Mouse (Mus musculus) kidney, postnatal 4 days (tissue): ENCODE measurements at regions not wholly inside any gene's neighbourhood (a gene's known extent, or its start where the extent isn't known, plus 50 kb on each side); places are given as distances from the start of the nearest gene placed in this dataset.

ENCODE experiments used
- DNase-seq, 2 experiments: peaks; one replicate each; pipeline ENCODE4 v3.0.0; 2021; ENCODE audit warnings: mixed read lengths in 2 of 2

DNA sequence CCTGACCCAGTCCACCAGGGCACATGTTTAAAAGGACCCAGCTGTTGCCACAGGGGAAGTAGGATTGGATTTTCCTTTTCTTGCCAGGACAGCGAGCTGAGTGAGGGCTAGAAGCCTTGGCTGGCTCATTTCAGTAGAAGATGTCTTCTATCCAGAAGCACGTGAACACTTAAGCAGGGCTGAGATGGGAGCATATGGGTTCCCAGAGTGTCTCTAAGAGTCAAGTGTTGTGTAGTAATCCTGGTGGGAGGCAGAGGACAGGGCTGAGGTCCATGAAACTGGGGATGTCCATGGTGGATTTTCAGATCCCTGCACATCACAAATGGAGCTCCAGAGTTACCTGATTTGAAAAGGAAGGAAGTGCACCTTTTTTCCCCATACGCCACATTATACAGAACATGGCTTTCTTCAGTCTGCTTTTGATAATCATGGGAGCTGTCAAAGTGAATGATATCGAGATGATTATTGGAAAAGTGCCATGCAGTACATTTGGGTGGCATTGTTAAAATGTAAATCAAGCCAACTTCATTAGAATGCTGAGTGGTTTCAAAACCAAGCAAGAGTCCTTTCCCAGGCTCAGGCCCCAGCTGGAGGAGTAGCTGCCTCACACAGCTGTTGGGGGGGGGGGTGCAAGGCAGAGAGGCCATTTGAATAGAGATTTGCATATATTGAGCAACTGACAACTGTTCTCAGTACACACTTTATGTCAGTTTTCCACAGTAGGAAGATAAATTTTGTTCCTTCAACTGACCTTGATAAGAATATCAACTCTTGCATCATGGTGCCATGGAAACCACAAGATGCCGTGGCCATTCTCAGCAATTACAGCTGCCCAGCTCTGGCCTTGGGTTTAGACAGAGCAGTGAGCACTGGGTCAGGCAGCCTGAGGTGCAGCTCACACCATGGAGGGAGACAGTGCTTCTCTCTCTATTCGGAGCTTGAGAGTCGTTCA, 81.7 kb downstream of the Slc35b3 start:
- DNase-seq = peak in 1 of 2 experiments; percentile 9

GRCm38 (mm10) chr13:38875923-38876322, 84.8 kb downstream of the Slc35b3 start:
- no peak for DNase-seq

- no peak for DNase-seq
Measured at GRCm38 (mm10) chr13:38864002-38864401, 96.7 kb downstream of the Slc35b3 start.

- no peak for DNase-seq
Measured at GRCm38 (mm10) chr13:38855742-38856141, 104.9 kb downstream of the Slc35b3 start.

DNA sequence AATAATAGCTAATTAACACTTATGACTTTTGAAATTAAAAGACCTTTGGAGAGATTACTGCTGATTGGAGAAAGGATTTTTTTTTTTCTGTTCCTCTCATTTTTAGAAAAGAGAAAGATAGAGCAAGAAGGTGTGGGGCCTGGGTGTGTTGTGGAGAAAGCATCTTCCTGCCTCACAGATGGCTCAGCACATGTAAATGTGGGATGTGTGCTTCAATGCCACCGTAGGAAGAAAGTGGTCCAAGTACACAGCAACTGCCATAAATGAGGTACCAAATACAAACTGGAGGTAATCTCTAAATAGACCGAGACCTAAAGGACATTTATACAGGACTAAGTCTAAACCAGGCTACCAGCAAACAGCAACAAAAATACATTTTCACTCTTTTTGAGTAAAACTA, 105.7 kb downstream of the Slc35b3 start:
- DNase-seq = no peak

GRCm38 (mm10) chr13:38852868-38853267, 107.8 kb downstream of the Slc35b3 start:
- DNase-seq = no peak

- no peak for DNase-seq
Measured at GRCm38 (mm10) chr13:38851820-38852219, 108.9 kb downstream of the Slc35b3 start.

DNA sequence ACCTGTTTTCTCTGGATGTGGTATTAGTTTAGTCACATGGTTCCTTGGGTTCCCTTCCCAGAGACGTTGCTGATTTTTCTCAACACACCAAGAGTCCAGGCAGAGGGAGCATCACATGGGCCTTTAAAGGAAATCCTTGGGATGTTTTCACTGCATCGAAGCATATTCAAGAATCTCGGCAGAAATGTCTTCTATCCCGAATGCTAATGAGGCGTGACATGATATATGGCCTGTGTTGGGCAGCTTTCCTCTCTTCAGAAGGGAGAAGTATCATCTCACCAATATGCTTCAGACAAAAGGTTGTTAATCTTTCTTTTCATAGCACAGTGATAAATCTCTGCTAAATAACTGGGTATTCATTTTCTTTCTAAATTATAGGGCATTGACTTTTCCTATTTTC, 122.4 kb downstream of the Slc35b3 start:
- DNase-seq = no peak

GRCm38 (mm10) chr13:38825649-38826048, 135.0 kb downstream of the Slc35b3 start:
- no peak for DNase-seq

DNA sequence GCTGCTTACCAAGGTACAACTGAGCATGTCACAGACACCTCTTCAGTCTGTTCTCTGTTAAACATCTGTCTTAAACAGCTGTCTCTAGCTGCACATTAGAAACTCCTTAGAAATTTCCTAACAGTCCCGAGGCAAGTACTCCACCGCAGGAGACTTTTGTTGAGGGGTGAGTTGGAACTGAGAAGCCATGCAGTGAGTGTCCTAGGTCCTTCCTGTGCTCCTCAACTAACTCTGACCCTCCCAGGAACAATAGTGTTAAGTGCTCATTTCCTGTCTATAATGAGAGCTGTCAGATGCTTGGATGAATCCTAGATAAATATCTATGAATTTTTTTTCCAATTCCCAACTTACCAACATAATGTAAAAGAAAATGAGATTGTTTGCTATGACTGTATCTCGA, 141.1 kb downstream of the Slc35b3 start:
- DNase-seq = no peak

DNA sequence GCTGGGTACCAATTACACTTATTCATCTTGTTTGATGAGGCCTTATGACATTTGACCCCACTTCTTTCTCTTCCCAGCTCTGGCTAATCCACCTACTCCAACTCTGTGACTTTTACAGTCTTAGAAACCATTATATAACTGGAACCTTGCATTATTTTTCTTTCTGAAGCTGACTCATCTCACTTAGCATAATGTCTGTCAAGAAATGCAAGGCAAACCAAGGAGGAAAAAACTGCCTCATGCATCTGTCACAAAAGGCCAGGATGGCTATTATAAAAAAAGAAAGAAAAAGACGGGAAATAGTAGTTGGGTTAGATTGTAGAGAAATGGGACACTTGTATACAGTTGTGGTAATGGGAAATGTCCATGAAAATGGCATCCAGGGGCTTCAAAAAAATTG, 141.9 kb downstream of the Slc35b3 start:
- no peak for DNase-seq

GRCm38 (mm10) chr13:38816296-38816695, 144.4 kb downstream of the Slc35b3 start:
- no peak for DNase-seq

DNA sequence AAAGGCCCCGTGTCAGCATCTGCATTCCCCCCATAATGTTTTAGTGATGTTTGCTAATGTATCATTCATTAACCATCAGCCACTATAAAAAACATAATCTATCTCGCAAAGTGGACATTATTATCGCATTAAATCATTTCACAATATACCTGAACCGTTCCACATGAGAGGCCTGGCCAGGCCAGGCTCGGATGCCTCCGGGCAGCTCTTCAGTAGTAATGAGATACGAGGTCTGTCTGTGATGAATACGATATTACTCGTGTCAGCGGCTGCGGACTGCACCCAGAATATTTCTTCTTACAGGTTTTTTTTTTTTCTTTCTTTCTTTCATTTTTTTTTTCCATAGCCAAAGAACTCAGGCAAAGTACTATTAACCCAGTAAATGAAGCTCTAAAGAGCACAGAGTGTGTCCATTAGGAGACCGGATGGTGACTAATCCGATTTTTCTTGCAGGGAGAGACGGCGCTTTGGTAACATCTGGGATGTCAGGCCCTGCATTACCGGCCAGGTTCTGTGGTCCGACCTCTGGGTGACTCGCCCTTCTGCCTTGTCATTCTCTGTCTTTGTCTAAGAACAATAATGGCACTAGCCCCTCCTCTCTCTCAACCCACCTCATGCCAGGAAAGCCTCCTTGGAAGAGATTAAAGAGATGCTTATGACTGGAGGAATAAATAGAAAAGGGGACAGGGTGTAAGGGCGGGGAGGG, 145.5 kb downstream of the Slc35b3 start:
- DNase-seq = no peak

- no peak for DNase-seq
Measured at GRCm38 (mm10) chr13:38798514-38798913, 139.7 kb upstream of the Eef1e1 start.

DNA sequence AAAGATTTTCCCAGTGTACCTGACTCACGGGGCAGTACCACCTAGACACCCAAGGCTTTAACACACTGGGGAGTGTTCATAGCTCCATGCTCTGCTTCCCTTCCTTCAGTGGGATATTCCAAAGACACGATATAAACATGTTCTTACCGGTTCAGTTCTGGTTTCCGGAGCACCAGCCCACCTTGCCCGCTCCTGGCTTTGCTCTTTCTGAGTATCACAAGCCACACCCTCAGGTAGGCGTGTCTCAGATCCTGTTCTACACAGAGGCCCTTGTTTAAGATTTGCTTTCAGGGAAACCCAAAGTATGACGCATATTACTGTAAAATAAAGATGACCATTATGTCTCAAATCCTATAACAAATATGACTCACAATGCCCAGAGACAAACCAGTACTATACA, 134.6 kb upstream of the Eef1e1 start:
- no peak for DNase-seq

- no peak for DNase-seq
Measured at GRCm38 (mm10) chr13:38780630-38781010, 121.8 kb upstream of the Eef1e1 start.

DNA sequence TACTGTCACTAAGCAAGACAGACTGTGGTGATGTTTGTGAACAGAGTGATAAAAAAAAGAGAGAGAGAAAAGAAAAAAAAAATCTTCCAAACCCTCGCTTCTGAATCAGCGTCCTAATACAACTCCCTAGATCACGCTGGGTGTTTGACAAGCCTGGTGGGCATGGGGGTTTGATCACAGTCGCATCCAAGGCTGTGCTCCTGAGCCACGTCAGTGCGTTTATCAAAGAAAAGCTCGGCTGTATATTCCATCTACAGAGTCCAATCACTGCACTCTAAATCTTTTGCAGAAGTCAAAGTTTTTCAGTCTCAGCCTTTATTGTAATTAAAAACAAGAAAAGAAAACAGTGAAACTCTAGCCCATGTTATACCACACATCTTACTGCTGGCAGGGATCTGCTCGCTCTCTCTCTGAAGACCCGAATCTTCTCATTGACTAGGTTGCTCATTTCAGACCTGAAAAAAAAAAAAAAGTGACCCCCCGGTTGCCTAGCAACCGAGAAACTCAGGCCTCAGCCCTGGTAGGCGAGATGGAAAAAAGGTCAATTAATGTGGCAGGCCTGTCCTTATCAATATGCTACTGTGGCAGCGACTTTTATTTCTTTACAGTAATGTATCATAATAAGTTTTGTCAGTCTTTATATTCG, 121.2 kb upstream of the Eef1e1 start:
- no peak for DNase-seq

GRCm38 (mm10) chr13:38776546-38776945, 117.7 kb upstream of the Eef1e1 start:
- DNase-seq = no peak

DNA sequence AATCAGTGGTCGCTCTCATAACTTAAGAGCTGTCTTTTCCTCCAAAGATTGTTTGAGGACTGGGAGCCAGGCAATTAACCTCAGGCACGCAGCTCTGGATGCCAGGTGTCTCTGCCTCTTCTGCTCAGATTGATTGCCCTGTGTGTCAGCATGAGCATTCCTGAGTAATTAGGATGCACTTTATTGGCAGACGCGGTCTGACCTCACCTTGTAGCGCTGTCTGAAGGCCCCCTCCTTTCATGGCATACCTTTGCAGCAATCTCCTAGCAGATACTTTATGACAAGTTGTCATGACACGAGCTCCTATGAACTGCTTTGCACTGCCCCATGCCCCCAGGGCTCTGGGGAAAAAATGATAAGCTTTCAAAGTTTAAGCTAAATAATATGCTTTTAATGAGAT, 114.1 kb upstream of the Eef1e1 start:
- no peak for DNase-seq

DNA sequence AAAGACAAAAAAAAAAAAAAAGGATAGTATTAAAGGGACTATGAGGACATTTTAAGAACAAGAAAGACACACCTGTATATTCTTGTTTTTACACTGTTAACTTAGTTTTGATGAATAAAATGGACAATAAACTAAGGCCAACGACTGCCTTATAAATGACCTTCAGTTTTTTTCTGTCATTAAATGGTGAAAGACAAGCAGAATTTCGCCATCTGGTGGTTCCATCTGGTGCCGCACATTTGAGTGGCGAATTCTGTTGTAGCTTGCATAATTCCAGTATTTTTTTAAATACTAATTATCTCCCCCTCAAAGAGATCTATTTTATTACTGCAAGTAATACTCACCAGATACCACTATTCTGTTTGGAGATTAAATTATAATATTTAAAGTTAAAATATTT, 107.3 kb upstream of the Eef1e1 start:
- DNase-seq = peak; percentile 62 to 67

DNA sequence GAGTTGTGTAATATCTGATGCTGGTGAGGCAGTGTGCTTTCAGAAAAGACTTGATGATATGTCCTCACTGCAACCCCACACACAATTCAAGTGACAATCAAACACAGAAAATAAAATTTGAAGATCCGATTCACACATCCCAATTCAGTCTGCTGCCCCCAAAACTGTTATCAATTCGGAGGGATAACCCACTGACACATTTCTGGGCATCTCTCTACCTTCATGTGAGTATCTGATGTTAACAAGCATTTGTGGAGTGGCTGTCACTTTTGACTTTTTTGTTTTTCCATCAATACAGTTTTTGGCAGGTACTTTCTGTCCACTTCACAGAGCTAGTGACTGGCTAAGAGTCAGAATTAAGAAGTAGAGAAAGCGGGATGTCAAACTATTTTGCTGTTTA, 101.4 kb upstream of the Eef1e1 start:
- DNase-seq = no peak

GRCm38 (mm10) chr13:38756629-38757227, 97.9 kb upstream of the Eef1e1 start:
- DNase-seq = peak in 1 of 2 experiments; percentile 13

DNA sequence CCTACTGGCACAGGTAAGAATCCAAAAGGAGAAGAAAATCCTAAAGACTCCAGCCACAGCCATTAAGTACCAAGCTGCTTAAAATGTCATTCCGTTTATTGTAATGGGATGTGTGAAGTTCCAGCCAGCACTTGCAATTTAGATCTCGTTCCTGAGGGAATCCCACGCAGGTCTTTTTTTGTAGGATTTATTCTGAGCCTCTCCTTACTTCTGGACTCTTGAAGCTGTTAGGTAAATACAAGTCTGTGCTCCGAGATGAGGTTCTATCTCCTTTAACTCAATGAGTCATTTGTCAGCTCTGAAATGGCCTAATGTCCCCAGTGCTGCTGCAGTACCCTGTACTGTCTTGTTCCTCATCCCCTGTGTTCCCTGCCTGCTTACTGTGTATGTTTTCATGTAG, 94.9 kb upstream of the Eef1e1 start:
- DNase-seq = no peak
